Mouse (Mus musculus) limb, embryonic 14.5 days (tissue): ENCODE data around the gene Dhrs4. TPM values are rescaled to one million over a fixed set of nuclear protein-coding genes. Genes with fewer than 3 reads are reported as not detected.

Source experiments
- ATAC-seq: fragments of 200-750 bp; cut with Nextera tagmentation; 2 replicates; pipeline ENCODE4 v1.8.0; 2017; ENCODE audit warnings: low read depth, moderate number of reproducible peaks, moderate TSS enrichment; ENCODE audit not compliant: low FRiP score
- DNase-seq: peaks from one replicate; pipeline ENCODE4 v3.0.0-alpha.2; 2015; ENCODE audit warnings: low spot score
- H3K27ac ChIP-seq: fragments of 300-500 bp; sonication (generic); replicated peaks from 2 replicates; pipeline ENCODE4 v1.5.1; 2014; ENCODE audit warnings: low read depth, mild to moderate bottlenecking, low read length, moderate library complexity, mixed read lengths
- H3K27me3 ChIP-seq: fragments of 300-500 bp; sonication (generic); 2 replicates; pipeline ENCODE4 v1.6.1; 2014; ENCODE audit warnings: low read length, mixed read lengths; ENCODE audit not compliant: control insufficient read depth, insufficient read depth
- H3K36me3 ChIP-seq: fragments of 300-500 bp; sonication (generic); 2 replicates; pipeline ENCODE4 v1.6.1; 2014; ENCODE audit warnings: mild to moderate bottlenecking, low read length, moderate library complexity, mixed read lengths; ENCODE audit not compliant: control insufficient read depth, insufficient read depth
- H3K4me1 ChIP-seq: fragments of 300-500 bp; sonication (generic); 2 replicates; pipeline ENCODE4 v1.6.1; 2014; ENCODE audit warnings: antibody characterized with exemption, low read length, mixed read lengths; ENCODE audit not compliant: control insufficient read depth, insufficient read depth
- H3K4me2 ChIP-seq: fragments of 300-500 bp; sonication (generic); replicated peaks from 2 replicates; pipeline ENCODE4 v1.6.1; 2014; ENCODE audit warnings: low read depth, mild to moderate bottlenecking, low read length, moderate library complexity; ENCODE audit not compliant: severe bottlenecking
- H3K4me3 ChIP-seq: fragments of 300-500 bp; sonication (generic); replicated peaks from 2 replicates; pipeline ENCODE4 v1.5.1; 2014; ENCODE audit warnings: low read length
- H3K9ac ChIP-seq: fragments of 300-500 bp; sonication (generic); 2 replicates; pipeline ENCODE4 v1.6.1; 2014; ENCODE audit warnings: mild to moderate bottlenecking, low read depth, low read length, moderate library complexity; ENCODE audit not compliant: severe bottlenecking
- H3K9me3 ChIP-seq: fragments of 300-500 bp; sonication (generic); 2 replicates; pipeline ENCODE4 v1.6.1; 2016; ENCODE audit warnings: low read length; ENCODE audit not compliant: control insufficient read depth
- POLR2A ChIP-seq: fragments of 200-500 bp; IDR thresholded peaks from 2 replicates; pipeline ENCODE4 v1.8.0; 2012; ENCODE audit warnings: inconsistent platforms, mild to moderate bottlenecking, moderate library complexity, borderline replicate concordance; ENCODE audit not compliant: insufficient read depth, insufficient read length; ENCODE audit errors: extremely low read depth
- WGBS: fragments of 180-500 bp; shearing (Covaris S2); extraction: QIAGEN DNeasy Blood & Tissue Kit; methylation state at CpG from one replicate; pipeline ENCODE4 v1.1.7; 2014; 5-methylcytosine and 5-hydroxymethylcytosine counted together
- polyA plus RNA-seq, 2 experiments: library from polyadenylated mRNA; depleted of rRNA in 1 of 2; stranded (reverse) in 1 of 2; unstranded in 1 of 2; fragments of >200 nt; fragmentation: Nextera tagmentation in 1 of 2; extraction: Ambion mirVana in 1 of 2; gene quantifications; 2 replicates each; pipeline versions ENCODE4 v1.2.1 to v1.2.3; 2012 to 2014

Gene Dhrs4
- polyA plus RNA-seq, 2 experiments: 48.4 to 58.6 TPM

GRCm38 (mm10) chr14:55460297-55460696, 18.3 kb upstream of the Dhrs4 start:
- no peak for ATAC-seq
- H3K27me3 ChIP-seq: no peaks in the 10 kb centered on the region
- no peak overlapping the region for H3K4me3 ChIP-seq
- H3K36me3 ChIP-seq: no peaks in the 10 kb centered on the region
- no peak overlapping the region for H3K4me2 ChIP-seq
- H3K9me3 ChIP-seq: peaks cover 8% of the 10 kb centered on the region; the same call in 1 of the 2 replicates
- H3K4me1 ChIP-seq: no peaks in the 10 kb centered on the region
- H3K27ac ChIP-seq: no peak overlapping the region
- WGBS: 69% methylated on average over 10 of the region's 10 CpGs
- no peak for DNase-seq
- no peak overlapping the region for H3K9ac ChIP-seq
- no peak for TF ChIP-seq POLR2A

- H3K9ac ChIP-seq: no peak overlapping the region
- ATAC-seq (no peak), DNase-seq (no peak)
- H3K4me2 ChIP-seq: no peak overlapping the region
- H3K27ac ChIP-seq: no peak overlapping the region
- no peak overlapping the region for H3K4me3 ChIP-seq
- 33% methylated on average over 4 of the region's 4 CpGs for WGBS
- H3K9me3 ChIP-seq: no peaks in the 10 kb centered on the region
- H3K4me1 ChIP-seq: no peaks in the 10 kb centered on the region
- TF ChIP-seq POLR2A: no peak
- H3K27me3 ChIP-seq: no peaks in the 10 kb centered on the region
- no peaks in the 10 kb centered on the region for H3K36me3 ChIP-seq
Observed at GRCm38 (mm10) chr14:55461757-55462156, 16.8 kb upstream of the Dhrs4 start.

GRCm38 (mm10) chr14:55466481-55466880, 12.1 kb upstream of the Dhrs4 start:
- no peaks in the 10 kb centered on the region for H3K9me3 ChIP-seq
- H3K36me3 ChIP-seq: no peaks in the 10 kb centered on the region
- H3K4me3 ChIP-seq: no peak overlapping the region
- no peak overlapping the region for H3K27ac ChIP-seq
- 57% methylated on average over 4 of the region's 4 CpGs for WGBS
- no peak overlapping the region for H3K4me2 ChIP-seq
- ATAC-seq (no peak), DNase-seq (no peak)
- no peaks in the 10 kb centered on the region for H3K4me1 ChIP-seq
- H3K27me3 ChIP-seq: no peaks in the 10 kb centered on the region
- no peak overlapping the region for H3K9ac ChIP-seq
- TF ChIP-seq POLR2A: no peak

- WGBS: 75% methylated on average over 7 of the region's 7 CpGs
- Histone ChIP-seq H3K9me3 (no peaks in the 10 kb centered on the region), H3K4me1 (no peaks in the 10 kb centered on the region), H3K27me3 (no peaks in the 10 kb centered on the region), H3K27ac (no peak overlapping the region), H3K36me3 (no peaks in the 10 kb centered on the region), H3K4me2 (no peak overlapping the region), H3K9ac (no peak overlapping the region), H3K4me3 (no peak overlapping the region)
- ATAC-seq (no peak), DNase-seq (no peak)
- TF ChIP-seq POLR2A: no peak
Observed at GRCm38 (mm10) chr14:55467108-55467507, 11.4 kb upstream of the Dhrs4 start.

- 86% methylated on average over 2 of the region's 2 CpGs for WGBS
- TF ChIP-seq POLR2A: no peak
- ATAC-seq: no peak
Observed at GRCm38 (mm10) chr14:55468301-55468741, 10.2 kb upstream of the Dhrs4 start.

GRCm38 (mm10) chr14:55469041-55469440, 9.5 kb upstream of the Dhrs4 start:
- TF ChIP-seq POLR2A: no peak
- Histone ChIP-seq H3K9me3 (no peaks in the 10 kb centered on the region), H3K4me2 (no peak overlapping the region), H3K4me3 (no peak overlapping the region), H3K36me3 (no peaks in the 10 kb centered on the region), H3K9ac (no peak overlapping the region), H3K27me3 (no peaks in the 10 kb centered on the region), H3K27ac (no peak overlapping the region), H3K4me1 (no peaks in the 10 kb centered on the region)
- DNase-seq: no peak
- no peak for ATAC-seq
- 74% methylated on average over 2 of the region's 2 CpGs for WGBS

More at GRCm38 (mm10) chr14:55468301-55468741, 10.2 kb upstream of the Dhrs4 start:
- Histone ChIP-seq H3K27ac (no peak overlapping the region), H3K36me3 (no peaks in the 10 kb centered on the region), H3K9ac (no peak overlapping the region), H3K4me3 (no peak overlapping the region), H3K9me3 (no peaks in the 10 kb centered on the region), H3K4me2 (no peak overlapping the region), H3K4me1 (no peaks in the 10 kb centered on the region), H3K27me3 (no peaks in the 10 kb centered on the region)
- DNase-seq: no peak
